Mouse (Mus musculus): ENCODE measurements around the gene 6030468B19Rik.

DNA sequence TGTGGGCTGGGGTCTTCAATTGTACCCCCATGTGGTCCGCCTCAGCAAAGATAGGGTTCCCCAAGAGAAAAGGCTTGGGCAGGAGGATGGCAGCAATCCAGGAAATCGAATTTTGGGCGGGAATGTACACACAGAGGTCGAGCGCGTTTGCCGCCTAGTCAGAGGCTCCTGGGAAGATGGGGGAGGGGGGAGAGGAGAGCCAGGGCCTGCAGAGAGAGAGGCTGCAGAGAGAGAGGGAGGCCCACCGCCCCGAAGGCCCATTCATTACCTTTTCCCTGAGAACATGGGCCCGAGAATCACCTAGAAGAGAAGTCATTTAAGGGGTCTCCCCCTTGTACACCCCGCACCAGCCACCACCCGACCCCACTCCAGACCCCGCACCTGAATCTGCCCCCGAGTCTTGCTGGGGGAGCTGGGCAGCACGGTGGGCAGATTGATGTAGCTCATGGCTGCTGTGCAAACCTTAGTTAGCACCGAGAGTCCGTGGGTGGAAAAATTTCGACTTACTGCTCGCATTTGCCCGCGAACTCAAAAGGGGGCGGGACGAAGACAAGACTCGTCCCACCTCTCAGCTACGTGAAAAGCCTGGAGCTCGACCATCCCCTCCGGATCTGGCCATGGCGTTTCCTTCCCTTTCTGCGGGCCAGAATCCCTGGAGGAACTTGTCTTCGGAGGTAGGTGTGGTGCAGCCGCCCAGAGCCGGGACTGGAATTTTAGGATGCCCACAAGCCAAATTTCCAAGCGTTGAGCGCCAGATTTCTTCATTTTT, 28.1 kb downstream of the 6030468B19Rik start, which contains the start of the genes Afmid and Tk1:
- no peak for TF ChIP-seq CTCF (IDR thresholded peaks at IDR 0.05; ENCODE audit: control insufficient read depth, insufficient read depth, low read length)
- peak; percentile 37; the same call in 1 of the 2 replicates for TF ChIP-seq POLR2A (IDR thresholded peaks at IDR 0.05; ENCODE audit: borderline replicate concordance, control insufficient read depth, low read depth, low read length)
